Mouse (Mus musculus) lung, postnatal 0 days (tissue): ENCODE results near the gene 1700028K03Rik.

Experiments used
- CTCF ChIP-seq: IDR thresholded peaks from 2 replicates; pipeline ENCODE4 v1.5.1; 2016; ENCODE audit warnings: antibody characterized with exemption, mild to moderate bottlenecking
- EP300 ChIP-seq: IDR thresholded peaks from 2 replicates; pipeline ENCODE4 v1.6.1; 2016; ENCODE audit warnings: antibody characterized with exemption, mild to moderate bottlenecking, control low read depth

GRCm38 (mm10) chr5:107518602-107519001, 15.9 kb upstream of the 1700028K03Rik start:
- TF ChIP-seq EP300, result no peak
- no peak for TF ChIP-seq CTCF
